Mouse (Mus musculus) C2C12 (cell line): ENCODE results near the gene Tgfb1i1.

ENCODE experiments used
- CTCF ChIP-seq: IDR thresholded peaks from one replicate; pipeline ENCODE4 v1.5.1; 2011; ENCODE audit not compliant: control insufficient read depth, insufficient read depth, insufficient read length
- USF1 ChIP-seq: IDR thresholded peaks from one replicate; pipeline ENCODE4 v1.6.1; 2011; ENCODE audit warnings: low read depth, mild to moderate bottlenecking, control low read depth, moderate library complexity

GRCm38 (mm10) chr7:128294785-128295184 lies 48.2 kb downstream of the Tgfb1i1 start:
- TF ChIP-seq USF1: no peak
- TF ChIP-seq CTCF: no peak
